Mouse (Mus musculus) kidney, adult 2 months (tissue): Measurements from ENCODE around the gene Lmo4. TPM values are rescaled to one million over a fixed set of nuclear protein-coding genes. Genes with fewer than 3 reads are reported as not detected.

Source experiments
- DNase-seq: peaks from one replicate; pipeline ENCODE4 v3.0.0; 2021
- H3K27ac ChIP-seq: fragments of 200-500 bp; 2 replicates; pipeline ENCODE4 v1.5.1; 2012; ENCODE audit warnings: low read depth, low read length, control low read depth, inconsistent platforms; ENCODE audit not compliant: insufficient read depth
- H3K27me3 ChIP-seq: fragments of 200-500 bp; replicated peaks from 2 replicates; pipeline ENCODE4 v1.6.1; 2012; ENCODE audit warnings: mild to moderate bottlenecking, moderate library complexity, low read length, inconsistent platforms; ENCODE audit not compliant: control insufficient read depth, insufficient read depth
- H3K36me3 ChIP-seq: fragments of 200-500 bp; 2 replicates; pipeline ENCODE4 v1.6.1; 2012; ENCODE audit warnings: mild to moderate bottlenecking, moderate library complexity, low read length, inconsistent platforms; ENCODE audit not compliant: control insufficient read depth, insufficient read depth
- H3K4me1 ChIP-seq: fragments of 200-500 bp; 2 replicates; pipeline ENCODE4 v1.6.1; 2011; ENCODE audit warnings: low read length; ENCODE audit not compliant: control insufficient read depth, insufficient read depth
- H3K4me3 ChIP-seq: fragments of 200-500 bp; 2 replicates; pipeline ENCODE4 v1.5.1; 2011; ENCODE audit warnings: mild to moderate bottlenecking, low read depth, low read length, control low read depth; ENCODE audit not compliant: insufficient read depth
- CTCF ChIP-seq: fragments of 200-500 bp; conservative IDR thresholded peaks from 2 replicates; pipeline ENCODE4 v1.5.1; 2011; ENCODE audit warnings: low read depth, mild to moderate bottlenecking, control low read depth, low read length, moderate library complexity, mixed read lengths; ENCODE audit not compliant: insufficient read depth, insufficient read length
- POLR2A ChIP-seq: fragments of 200-500 bp; IDR thresholded peaks from one replicate; pipeline ENCODE4 v1.6.1; 2011; ENCODE audit warnings: low read depth, low read length, control low read depth
- WGBS: fragments of 180-500 bp; shearing (Covaris S2); methylation state at CpG from one replicate; pipeline ENCODE4 v1.1.7; 2018; 5-methylcytosine and 5-hydroxymethylcytosine counted together
- polyA plus RNA-seq: library from polyadenylated mRNA; depleted of rRNA; stranded (reverse); fragments of >200 nt; gene quantifications from 2 replicates; pipeline ENCODE4 v1.2.3, GENCODE M21; 2012

Gene Lmo4
- polyA plus RNA-seq, 1 experiment: 108 TPM

GRCm38 (mm10) chr3:144147244-144147643 lies 57.8 kb downstream of the Lmo4 start:
- 91% methylated on average over 3 of the region's 3 CpGs for WGBS
- TF ChIP-seq POLR2A (no peak), CTCF (no peak)
- Histone ChIP-seq H3K27me3 (no peaks in the 10 kb centered on the region), H3K27ac (no peak overlapping the region), H3K4me3 (no peak overlapping the region), H3K36me3 (no peaks in the 10 kb centered on the region), H3K4me1 (no peaks in the 10 kb centered on the region)
- DNase-seq: no peak

- TF ChIP-seq POLR2A (no peak), CTCF (no peak)
- DNase-seq: no peak
- Histone ChIP-seq H3K27ac (no peak overlapping the region), H3K36me3 (no peaks in the 10 kb centered on the region), H3K27me3 (no peaks in the 10 kb centered on the region), H3K4me3 (no peak overlapping the region), H3K4me1 (no peaks in the 10 kb centered on the region)
- 82% methylated on average over 4 of the region's 4 CpGs for WGBS
Measured at GRCm38 (mm10) chr3:144144066-144144465, 61.0 kb downstream of the Lmo4 start.

GRCm38 (mm10) chr3:144142939-144143338 lies 62.1 kb downstream of the Lmo4 start:
- no peak for TF ChIP-seq POLR2A
- TF ChIP-seq CTCF: no peak
- H3K36me3 ChIP-seq: no peaks in the 10 kb centered on the region
- DNase-seq: no peak
- no peak overlapping the region for H3K4me3 ChIP-seq
- H3K4me1 ChIP-seq: no peaks in the 10 kb centered on the region
- H3K27ac ChIP-seq: no peak overlapping the region
- WGBS: 95% methylated on average over 7 of the region's 7 CpGs
- H3K27me3 ChIP-seq: no peaks in the 10 kb centered on the region

- H3K4me1 ChIP-seq: no peaks in the 10 kb centered on the region
- DNase-seq: no peak
- H3K27me3 ChIP-seq: no peaks in the 10 kb centered on the region
- no peaks in the 10 kb centered on the region for H3K36me3 ChIP-seq
- TF ChIP-seq CTCF (no peak), POLR2A (no peak)
- no peak overlapping the region for H3K4me3 ChIP-seq
- WGBS: 91% methylated on average over 8 of the region's 8 CpGs
- no peak overlapping the region for H3K27ac ChIP-seq
Measured at GRCm38 (mm10) chr3:144141786-144142185, 63.2 kb downstream of the Lmo4 start.

GRCm38 (mm10) chr3:144140816-144141215 lies 64.2 kb downstream of the Lmo4 start:
- no peaks in the 10 kb centered on the region for H3K27me3 ChIP-seq
- DNase-seq: no peak
- WGBS: 77% methylated on average over 5 of the region's 5 CpGs
- TF ChIP-seq POLR2A (no peak), CTCF (no peak)
- H3K4me1 ChIP-seq: no peaks in the 10 kb centered on the region
- no peak overlapping the region for H3K4me3 ChIP-seq
- no peak overlapping the region for H3K27ac ChIP-seq
- H3K36me3 ChIP-seq: no peaks in the 10 kb centered on the region

- Histone ChIP-seq H3K36me3 (no peaks in the 10 kb centered on the region), H3K27ac (no peak overlapping the region), H3K4me1 (no peaks in the 10 kb centered on the region), H3K4me3 (no peak overlapping the region), H3K27me3 (no peaks in the 10 kb centered on the region)
- no peak for TF ChIP-seq CTCF
- TF ChIP-seq POLR2A: no peak
- no peak for DNase-seq
- 91% methylated on average over 3 of the region's 3 CpGs for WGBS
Measured at GRCm38 (mm10) chr3:144138659-144139058, 66.4 kb downstream of the Lmo4 start.
